Mouse (Mus musculus) C2C12 (cell line): ENCODE measurements around the gene Dnah8.

Experiments
- CTCF ChIP-seq: IDR thresholded peaks from one replicate; pipeline ENCODE4 v1.5.1; 2011; ENCODE audit not compliant: control insufficient read depth, insufficient read depth, insufficient read length
- MAX ChIP-seq: IDR thresholded peaks from one replicate; pipeline ENCODE4 v1.6.1; 2011; ENCODE audit warnings: mild to moderate bottlenecking, control low read depth
- MYOD1 ChIP-seq: IDR thresholded peaks from one replicate; pipeline ENCODE4 v1.6.1; 2011; ENCODE audit warnings: low read depth; ENCODE audit not compliant: control insufficient read depth, insufficient read length
- MYOG ChIP-seq: IDR thresholded peaks from one replicate; pipeline ENCODE4 v1.6.1; 2011; ENCODE audit not compliant: control insufficient read depth, insufficient read length; ENCODE audit errors: extremely low read depth
- USF1 ChIP-seq: IDR thresholded peaks from one replicate; pipeline ENCODE4 v1.6.1; 2011; ENCODE audit warnings: low read depth, mild to moderate bottlenecking, control low read depth, moderate library complexity

GRCm38 (mm10) chr17:30590417-30591198 is 33.5 kb upstream of the Dnah8 start:
- TF ChIP-seq CTCF (peak; percentile 16), MYOG (no peak), MAX (no peak), USF1 (no peak), MYOD1 (no peak)
